Mouse (Mus musculus) lung, embryonic 14.5 days (tissue): ENCODE measurements around the gene Tsfm. TPM values are rescaled to one million over a fixed set of nuclear protein-coding genes. Genes with fewer than 3 reads are reported as not detected.

Source experiments
- ATAC-seq: fragments of 200-750 bp; cut with Nextera tagmentation; 2 replicates; pipeline ENCODE4 v1.8.0; 2017; ENCODE audit warnings: mild to moderate bottlenecking, moderate TSS enrichment, moderate library complexity; ENCODE audit not compliant: insufficient read depth
- DNase-seq: peaks from one replicate; pipeline ENCODE4 v3.0.0-alpha.2; 2015
- H3K27ac ChIP-seq: fragments of 300-500 bp; sonication (generic); 2 replicates; pipeline ENCODE4 v1.5.1; 2014; ENCODE audit warnings: low read depth, mild to moderate bottlenecking, moderate library complexity
- H3K27me3 ChIP-seq: fragments of 300-500 bp; sonication (generic); 2 replicates; pipeline ENCODE4 v1.6.1; 2014; ENCODE audit warnings: low read length, control low read depth; ENCODE audit not compliant: insufficient read depth
- H3K36me3 ChIP-seq: fragments of 300-500 bp; sonication (generic); 2 replicates; pipeline ENCODE4 v1.6.1; 2014; ENCODE audit warnings: control low read depth; ENCODE audit not compliant: insufficient read depth
- H3K4me1 ChIP-seq: fragments of 300-500 bp; sonication (generic); 2 replicates; pipeline ENCODE4 v1.6.1; 2014; ENCODE audit warnings: antibody characterized with exemption, control low read depth; ENCODE audit not compliant: insufficient read depth
- H3K4me2 ChIP-seq: fragments of 300-500 bp; sonication (generic); 2 replicates; pipeline ENCODE4 v1.6.1; 2014; ENCODE audit warnings: mild to moderate bottlenecking
- H3K4me3 ChIP-seq: fragments of 300-500 bp; sonication (generic); 2 replicates; pipeline ENCODE4 v1.5.1; 2014; ENCODE audit warnings: low read depth, low read length
- H3K9ac ChIP-seq: fragments of 300-500 bp; sonication (generic); 2 replicates; pipeline ENCODE4 v1.6.1; 2014
- H3K9me3 ChIP-seq: fragments of 300-500 bp; sonication (generic); 2 replicates; pipeline ENCODE4 v1.6.1; 2016; ENCODE audit warnings: low read depth, low read length, control low read depth
- CTCF ChIP-seq: IDR thresholded peaks from 2 replicates; pipeline ENCODE4 v1.5.1; 2016; ENCODE audit warnings: antibody characterized with exemption, low read depth
- WGBS: fragments of 180-500 bp; shearing (Covaris S2); extraction: QIAGEN DNeasy Blood & Tissue Kit; methylation state at CpG from one replicate; pipeline ENCODE4 v1.1.7; 2014; 5-methylcytosine and 5-hydroxymethylcytosine counted together
- polyA plus RNA-seq: library from polyadenylated mRNA; unstranded; fragments of >200 nt; fragmentation: Nextera tagmentation; extraction: Ambion mirVana; gene quantifications from 2 replicates; pipeline ENCODE4 v1.2.1, GENCODE M21; 2014

The Tsfm gene
- polyA plus RNA-seq, 1 experiment from 2014 or later: 76.8 TPM

- no peaks in the 10 kb centered on the region for H3K9me3 ChIP-seq
- H3K36me3 ChIP-seq: 0 out of 2 replicates have a peak, but pooled peaks cover 16% of the 10 kb centered on the region
- H3K4me3 ChIP-seq: peak overlapping the region; percentile 70
- no peak overlapping the region for H3K27ac ChIP-seq
- 10% methylated on average over 8 of the region's 8 CpGs for WGBS
- H3K4me1 ChIP-seq: 0 out of 2 replicates have a peak, but pooled peaks cover 8% of the 10 kb centered on the region
- TF ChIP-seq CTCF: no peak
- peaks cover 30% of the 10 kb centered on the region for H3K27me3 ChIP-seq
- H3K4me2 ChIP-seq: peak overlapping the region; percentile 95
- ATAC-seq (no peak), DNase-seq (no peak)
- H3K9ac ChIP-seq: peak overlapping the region; percentile 72; the same call in 1 of the 2 replicates
These were observed 28.1 kb upstream of the Tsfm start for GRCm38 (mm10) chr10:127058708-127059107.

GRCm38 (mm10) chr10:127058161-127058560 lies 27.5 kb upstream of the Tsfm start:
- Histone ChIP-seq H3K4me2 (peak overlapping the region; percentile 95), H3K27me3 (peaks cover 30% of the 10 kb centered on the region), H3K36me3 (0 out of 2 replicates have a peak, but pooled peaks cover 16% of the 10 kb centered on the region), H3K9ac (no peak overlapping the region), H3K9me3 (no peaks in the 10 kb centered on the region), H3K4me1 (0 out of 2 replicates have a peak, but pooled peaks cover 8% of the 10 kb centered on the region), H3K27ac (no peak overlapping the region), H3K4me3 (peak overlapping the region; percentile 70)
- DNase-seq (peak; percentile 90), ATAC-seq (peak; percentile 25; the same call in 1 of the 2 replicates)
- TF ChIP-seq CTCF: peak; percentile 97
- 0% methylated on average over 9 of the region's 9 CpGs for WGBS

- Histone ChIP-seq H3K9ac (no peak overlapping the region), H3K9me3 (no peaks in the 10 kb centered on the region), H3K4me1 (0 out of 2 replicates have a peak, but pooled peaks cover 4% of the 10 kb centered on the region), H3K4me2 (no peak overlapping the region), H3K36me3 (0 out of 2 replicates have a peak, but pooled peaks cover 16% of the 10 kb centered on the region), H3K27me3 (peaks cover 36% of the 10 kb centered on the region), H3K4me3 (no peak overlapping the region), H3K27ac (no peak overlapping the region)
- DNase-seq (no peak), ATAC-seq (no peak)
- WGBS: 82% methylated on average over 20 of the region's 20 CpGs
- TF ChIP-seq CTCF: no peak
These were observed 25.9 kb upstream of the Tsfm start for GRCm38 (mm10) chr10:127056490-127056889.

GRCm38 (mm10) chr10:127055406-127055805 lies 24.8 kb upstream of the Tsfm start:
- Histone ChIP-seq H3K4me1 (0 out of 2 replicates have a peak, but pooled peaks cover 4% of the 10 kb centered on the region), H3K9me3 (no peaks in the 10 kb centered on the region), H3K9ac (no peak overlapping the region), H3K27ac (no peak overlapping the region), H3K36me3 (0 out of 2 replicates have a peak, but pooled peaks cover 16% of the 10 kb centered on the region), H3K4me3 (no peak overlapping the region), H3K27me3 (peaks cover 38% of the 10 kb centered on the region), H3K4me2 (no peak overlapping the region)
- ATAC-seq (no peak), DNase-seq (no peak)
- WGBS: 87% methylated on average over 8 of the region's 8 CpGs
- no peak for TF ChIP-seq CTCF

GRCm38 (mm10) chr10:127054646-127055045 lies 24.0 kb upstream of the Tsfm start:
- ATAC-seq (no peak), DNase-seq (peak; percentile 73)
- Histone ChIP-seq H3K27ac (no peak overlapping the region), H3K9me3 (no peaks in the 10 kb centered on the region), H3K4me1 (0 out of 2 replicates have a peak, but pooled peaks cover 4% of the 10 kb centered on the region), H3K36me3 (0 out of 2 replicates have a peak, but pooled peaks cover 16% of the 10 kb centered on the region), H3K27me3 (peaks cover 38% of the 10 kb centered on the region), H3K9ac (no peak overlapping the region), H3K4me2 (no peak overlapping the region), H3K4me3 (no peak overlapping the region)
- TF ChIP-seq CTCF: peak; percentile 43
- 60% methylated on average over 4 of the region's 4 CpGs for WGBS

- Histone ChIP-seq H3K9ac (no peak overlapping the region), H3K36me3 (peaks cover 11% of the 10 kb centered on the region; the same call in 1 of the 2 replicates), H3K4me1 (no peaks in the 10 kb centered on the region), H3K27ac (no peak overlapping the region), H3K4me3 (no peak overlapping the region), H3K9me3 (no peaks in the 10 kb centered on the region), H3K27me3 (peaks cover 48% of the 10 kb centered on the region), H3K4me2 (no peak overlapping the region; the same call in 1 of the 2 replicates)
- 16% methylated on average over 10 of the region's 10 CpGs for WGBS
- ATAC-seq (no peak; the same call in 1 of the 2 replicates), DNase-seq (no peak)
- TF ChIP-seq CTCF: no peak
These were observed 19.5 kb upstream of the Tsfm start for GRCm38 (mm10) chr10:127050119-127050474.

- peak; percentile 43 for TF ChIP-seq CTCF
- 3% methylated on average over 29 of the region's 29 CpGs for whole genome bisulfite sequencing
- ATAC-seq: peak; percentile 19; the same call in 1 of the 2 replicates
These were observed 18.9 kb upstream of the Tsfm start for GRCm38 (mm10) chr10:127049395-127050118.

More at GRCm38 (mm10) chr10:127049395-127050118, 18.9 kb upstream of the Tsfm start:
- H3K27me3 ChIP-seq: peaks cover 48% of the 10 kb centered on the region
- H3K9ac ChIP-seq: peak overlapping the region; percentile 28; the same call in 1 of the 2 replicates
- H3K4me3 ChIP-seq: peak overlapping the region; percentile 22
- H3K9me3 ChIP-seq: no peaks in the 10 kb centered on the region
- DNase-seq: peak; percentile 21
- H3K36me3 ChIP-seq: peaks cover 12% of the 10 kb centered on the region
- peak overlapping the region; percentile 48 for H3K4me2 ChIP-seq
- no peak overlapping the region for H3K27ac ChIP-seq
- no peaks in the 10 kb centered on the region for H3K4me1 ChIP-seq
